Mouse (Mus musculus) cerebellum, postnatal 25 days (tissue): Measurements from ENCODE around the gene Pip4k2a.
A peak's percentile ranks its signal among the peaks of the same experiment; 100 is the strongest.

ENCODE experiments used
- DNase-seq, 2 experiments: peaks; one replicate each; pipeline ENCODE4 v3.0.0; 2021; ENCODE audit warnings: mixed read lengths in 2 of 2

Gene Pip4k2a

DNA sequence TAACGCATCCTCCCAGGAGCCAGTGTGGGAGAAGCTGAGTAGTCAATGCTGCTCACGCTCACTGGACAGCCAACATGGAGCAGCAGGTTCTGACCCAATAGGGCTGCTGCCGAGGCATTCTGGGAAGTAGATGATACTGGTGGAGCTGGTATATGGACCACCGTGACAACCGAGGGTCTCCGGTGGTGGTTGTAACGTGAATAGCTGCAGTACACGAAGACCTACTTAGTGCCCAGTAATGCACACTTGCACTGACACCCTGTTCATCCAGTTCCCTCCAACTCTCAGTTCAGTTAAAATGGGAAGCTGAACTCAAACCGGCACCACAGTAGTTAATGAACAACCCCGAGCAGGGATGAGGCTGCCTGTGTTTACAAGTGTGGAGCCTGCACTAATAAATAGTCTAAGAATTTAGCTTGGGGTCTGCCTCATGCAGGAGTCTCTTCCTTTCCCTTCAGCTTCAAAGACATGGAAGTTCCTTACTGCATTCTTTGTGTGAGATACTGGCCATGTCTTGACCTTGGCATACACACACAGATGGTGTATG lies 105.9 kb downstream of the Pip4k2a start:
- no peak for DNase-seq

DNA sequence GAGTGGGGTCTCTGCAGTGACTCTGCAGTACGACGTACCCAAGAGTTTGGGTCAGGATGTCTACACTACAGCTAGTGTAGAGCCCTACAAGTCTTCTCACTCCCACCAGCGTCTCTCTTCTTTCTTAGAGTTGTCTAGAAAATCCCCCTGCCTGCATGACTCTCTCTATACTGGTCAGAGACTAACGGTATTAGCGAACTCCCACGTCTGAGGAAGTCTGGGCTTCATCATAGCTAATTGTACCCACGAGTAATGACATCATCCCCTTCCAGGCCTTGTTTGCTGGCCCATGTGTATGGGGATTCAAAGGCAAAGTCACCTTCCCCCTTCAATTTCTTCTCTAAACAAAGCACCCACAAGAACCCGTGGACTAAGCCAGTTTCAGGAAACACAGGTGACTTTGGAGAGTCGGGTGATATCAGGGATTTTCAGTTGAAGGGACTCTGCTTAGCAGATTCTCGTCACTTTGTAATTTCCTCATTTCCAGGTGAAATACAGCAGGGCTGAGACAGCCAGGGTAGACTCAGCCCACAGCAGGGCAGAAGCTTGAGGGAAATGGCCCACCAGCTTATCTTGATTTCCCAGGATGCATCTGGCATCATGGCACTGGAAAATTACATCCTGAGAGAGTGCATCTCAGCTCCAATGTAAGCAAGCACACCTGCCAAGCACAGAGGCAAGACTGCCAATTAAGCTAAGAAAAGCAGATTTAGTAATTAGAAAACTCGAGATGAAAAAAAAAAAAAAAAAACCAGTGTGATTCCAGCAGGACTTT lies 107.5 kb downstream of the Pip4k2a start:
- DNase-seq = no peak

DNA sequence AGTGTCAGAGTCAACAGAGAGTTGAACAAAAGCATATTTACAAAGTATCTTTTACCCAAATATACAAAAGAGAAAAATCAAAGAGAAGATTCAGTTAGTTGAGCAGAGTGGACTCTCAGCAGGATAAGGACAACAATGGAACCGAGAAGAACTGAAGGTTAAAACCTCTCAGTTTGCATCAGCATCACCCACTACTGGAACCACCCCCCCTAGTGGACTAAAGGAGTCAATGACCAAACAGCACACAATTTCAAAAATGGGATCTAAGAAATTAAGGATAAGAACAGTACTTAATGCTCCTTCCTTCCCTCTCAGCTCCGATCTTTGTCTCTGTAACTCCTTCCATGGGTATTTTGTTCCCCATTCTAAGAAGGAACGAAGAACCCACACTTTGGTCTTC lies 113.6 kb downstream of the Pip4k2a start:
- no peak for DNase-seq

DNA sequence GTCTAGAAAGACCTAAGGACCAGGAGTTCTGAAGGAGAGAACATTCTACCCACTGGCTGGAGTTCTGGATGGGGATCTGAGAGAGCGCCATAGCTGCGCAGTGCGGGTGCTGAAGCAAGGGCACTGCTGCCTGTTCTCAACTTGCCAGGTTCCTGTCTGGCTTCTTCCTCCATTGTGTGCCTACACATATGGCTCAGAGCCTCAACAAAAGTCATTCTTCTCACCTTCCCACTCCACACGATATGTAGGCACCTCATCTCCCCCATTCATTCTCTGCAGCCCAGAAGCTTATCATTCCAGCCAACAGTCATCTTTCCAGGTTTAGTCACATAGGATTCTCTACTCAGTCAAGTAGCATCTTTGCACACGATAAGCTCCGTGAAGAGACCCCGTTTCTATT lies 123.3 kb downstream of the Pip4k2a start:
- DNase-seq = no peak

DNA sequence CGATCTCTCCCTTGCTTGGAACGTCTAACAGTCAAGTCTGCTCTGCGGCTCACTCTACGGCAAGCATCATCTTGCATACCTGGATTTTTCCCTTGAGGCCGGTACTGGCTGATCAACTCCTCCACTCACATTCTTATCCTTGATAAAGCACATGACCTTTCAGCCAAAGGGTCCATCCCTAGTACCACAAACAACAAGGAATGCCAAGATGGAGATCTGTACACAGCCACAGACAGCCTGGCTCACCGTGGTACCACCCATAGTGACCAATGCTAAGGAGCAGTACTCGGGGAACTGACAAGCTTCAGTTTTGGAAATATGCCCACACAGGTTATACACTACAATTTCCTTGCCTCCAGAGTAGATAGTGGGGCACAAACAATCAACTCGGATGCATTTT lies 123.9 kb downstream of the Pip4k2a start:
- no peak for DNase-seq

DNA sequence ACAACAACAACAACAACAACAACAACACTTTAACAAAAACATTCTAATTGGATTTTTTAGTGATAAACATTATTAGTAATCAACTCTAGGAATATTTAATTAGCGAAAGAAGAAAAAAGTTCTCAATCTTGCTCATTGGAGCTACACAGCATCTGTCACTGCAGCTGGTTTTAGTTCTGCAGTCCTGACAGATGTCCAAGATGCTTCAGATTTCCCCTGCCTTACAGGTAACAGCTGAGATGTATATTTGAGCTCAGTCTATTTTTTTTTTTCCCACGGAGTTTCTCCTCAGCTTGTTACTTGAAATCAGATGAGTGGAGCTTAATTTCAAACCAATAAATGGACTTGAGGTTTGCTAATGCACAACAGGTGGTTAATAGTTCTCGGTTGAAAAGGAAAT lies 124.5 kb downstream of the Pip4k2a start:
- no peak for DNase-seq

DNA sequence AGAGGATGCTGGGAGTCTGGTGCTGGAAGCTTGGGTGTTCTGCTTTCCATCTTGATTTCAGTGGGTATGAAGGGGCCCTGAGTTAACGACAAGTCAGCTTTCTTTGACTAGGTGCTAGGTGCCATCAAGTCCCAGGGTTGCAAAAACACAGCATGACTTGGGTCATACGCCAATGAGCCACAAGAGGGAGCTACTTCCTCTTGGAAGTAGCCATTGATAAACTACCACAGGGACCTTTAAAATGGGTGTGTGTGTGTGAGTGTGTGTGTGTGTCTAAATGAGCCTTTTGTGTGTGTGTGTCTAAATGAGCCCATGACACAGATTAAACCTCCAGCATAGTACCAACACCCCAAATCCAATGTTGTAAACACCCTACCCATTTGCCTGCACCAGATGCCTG lies 125.1 kb downstream of the Pip4k2a start:
- peak; percentile 73 to 83 for DNase-seq

DNA sequence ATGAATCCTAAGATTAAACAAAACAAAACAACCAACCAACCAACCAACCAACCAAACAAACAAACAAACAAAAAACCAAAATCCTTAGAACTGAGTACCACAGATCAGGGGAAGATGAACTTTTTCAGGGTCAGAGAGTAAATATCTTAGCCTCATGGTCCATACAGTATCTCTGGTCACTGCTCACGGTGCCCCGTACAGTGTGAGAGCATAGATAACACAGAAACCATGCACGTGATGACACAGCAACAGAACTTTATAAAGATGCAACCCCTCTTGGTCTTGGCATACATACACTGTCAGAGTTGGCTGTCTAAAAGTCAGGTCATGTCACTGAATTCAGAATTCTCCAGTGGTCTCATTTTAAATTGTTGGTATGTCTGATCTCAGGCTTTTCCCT lies 126.8 kb downstream of the Pip4k2a start:
- DNase-seq = no peak

DNA sequence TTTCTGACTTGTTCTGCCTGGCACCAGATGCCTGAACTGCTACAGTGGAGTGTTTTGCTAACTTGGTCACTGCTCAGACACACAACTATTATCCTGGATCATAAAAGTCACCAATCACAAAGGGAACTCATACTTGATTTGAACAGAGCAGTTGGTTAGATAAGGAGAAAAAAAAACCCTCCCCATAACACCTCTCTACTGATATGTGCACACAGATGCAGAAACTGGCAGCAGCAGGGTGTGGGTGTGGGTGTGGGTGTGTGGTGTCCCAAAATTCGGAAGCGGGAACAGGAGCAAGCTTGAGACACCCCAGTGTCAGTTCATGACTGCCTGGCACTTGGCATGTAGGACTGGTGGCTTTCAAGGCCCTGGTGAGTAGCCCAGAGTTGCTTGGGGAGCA lies 130.9 kb downstream of the Pip4k2a start:
- DNase-seq = no peak

DNA sequence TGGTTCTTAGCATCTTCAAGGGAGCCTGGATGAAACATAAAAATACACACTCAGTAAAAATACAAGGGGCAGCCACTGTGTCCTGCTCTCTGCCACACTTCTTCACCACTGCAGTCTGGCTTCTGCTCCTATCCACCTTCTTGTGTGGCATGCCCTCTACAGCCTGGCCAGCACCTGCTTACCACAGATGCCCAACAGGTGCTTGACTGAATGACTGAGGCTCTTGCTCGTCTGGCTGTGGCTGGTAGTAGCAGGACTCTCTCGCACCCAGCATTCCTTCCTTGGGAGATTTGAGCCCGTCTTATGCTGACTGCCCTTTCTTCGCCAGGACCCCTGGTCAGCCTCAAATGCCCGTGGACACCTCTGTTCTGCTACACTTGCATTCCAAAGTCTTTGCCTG lies 133.2 kb downstream of the Pip4k2a start:
- no peak for DNase-seq

DNA sequence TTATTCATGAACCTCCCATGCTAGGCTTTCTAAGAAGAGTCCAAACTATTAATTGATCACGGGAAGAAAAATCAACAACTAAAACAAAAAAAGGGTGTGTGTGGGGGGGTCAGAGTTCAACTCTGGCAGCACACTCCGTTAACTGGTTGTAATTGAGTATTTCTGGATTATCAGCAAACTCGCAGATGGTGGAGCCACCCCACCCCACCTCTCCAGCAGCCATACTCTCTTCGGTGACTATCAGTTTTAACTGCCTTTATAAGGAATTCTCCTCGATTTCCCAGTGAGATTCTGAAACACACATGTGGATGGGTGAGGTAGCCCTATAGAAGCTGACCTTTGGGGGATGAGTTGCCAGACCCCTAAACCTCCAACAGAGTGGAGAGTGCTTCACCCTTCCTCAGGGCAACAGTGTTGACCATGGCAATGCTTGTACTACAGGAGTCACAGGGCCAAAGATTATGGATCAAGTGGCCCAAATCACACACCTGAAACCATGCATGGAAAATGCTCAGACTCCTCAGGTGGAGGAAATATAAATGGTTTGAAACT lies 136.2 kb downstream of the Pip4k2a start:
- no peak for DNase-seq

DNA sequence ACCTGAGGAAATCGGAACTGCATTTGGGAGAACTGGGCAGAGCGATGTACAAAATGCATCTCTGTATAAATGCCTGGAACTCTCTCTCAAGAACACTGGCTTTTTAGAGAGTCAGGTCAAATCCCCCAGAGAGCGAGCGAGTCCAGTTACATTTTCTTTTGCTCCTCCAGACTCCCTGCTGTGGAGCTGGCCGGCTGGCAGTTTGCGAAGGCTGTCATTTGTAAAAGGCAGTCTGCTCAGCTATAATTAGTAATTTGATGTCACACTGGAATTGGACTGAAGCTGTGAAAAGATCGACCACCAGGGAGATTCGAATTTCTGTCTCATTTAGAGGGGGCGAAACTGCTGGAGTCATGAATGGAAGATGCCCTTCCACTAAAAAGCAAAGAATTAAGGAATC lies 137.2 kb downstream of the Pip4k2a start:
- DNase-seq = peak; percentile 73 to 81

DNA sequence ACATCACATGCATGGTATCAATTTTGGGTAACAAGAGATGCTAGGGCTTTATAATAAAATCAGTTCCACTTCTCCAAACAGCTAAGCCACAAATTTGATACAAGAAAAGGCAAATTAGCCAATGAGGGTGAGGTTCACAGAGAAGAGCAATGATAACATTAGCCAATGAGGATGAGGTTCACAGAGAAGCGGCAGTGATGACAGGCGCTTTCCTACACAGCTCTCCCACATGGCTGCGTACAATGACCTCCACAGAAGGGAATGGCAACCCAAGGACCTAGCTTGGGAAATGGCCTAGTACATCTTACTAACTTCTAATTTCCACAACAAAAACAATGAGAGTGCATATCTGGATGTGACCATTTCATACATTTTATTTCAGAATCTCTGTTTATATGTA lies 140.0 kb downstream of the Pip4k2a start:
- no peak for DNase-seq

DNA sequence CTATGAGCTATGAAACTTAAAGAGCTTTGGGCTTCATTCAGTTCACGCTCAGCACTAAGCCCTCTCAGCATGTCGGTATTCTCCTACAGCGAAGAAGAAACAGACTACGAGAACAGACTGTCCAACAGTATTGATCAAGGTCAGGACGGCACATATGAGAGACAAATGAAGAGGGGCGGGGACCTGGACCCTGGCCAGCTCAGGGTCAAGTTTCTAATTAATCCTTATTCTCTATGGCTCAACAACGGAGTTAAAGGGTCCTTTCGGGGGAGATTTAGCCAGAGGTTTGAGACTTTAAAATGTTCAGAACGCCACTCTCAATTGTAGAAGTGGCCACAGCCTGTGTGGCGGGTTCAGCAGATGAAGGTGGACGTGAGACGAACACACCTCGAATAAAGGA lies 141.5 kb downstream of the Pip4k2a start:
- DNase-seq = no peak

DNA sequence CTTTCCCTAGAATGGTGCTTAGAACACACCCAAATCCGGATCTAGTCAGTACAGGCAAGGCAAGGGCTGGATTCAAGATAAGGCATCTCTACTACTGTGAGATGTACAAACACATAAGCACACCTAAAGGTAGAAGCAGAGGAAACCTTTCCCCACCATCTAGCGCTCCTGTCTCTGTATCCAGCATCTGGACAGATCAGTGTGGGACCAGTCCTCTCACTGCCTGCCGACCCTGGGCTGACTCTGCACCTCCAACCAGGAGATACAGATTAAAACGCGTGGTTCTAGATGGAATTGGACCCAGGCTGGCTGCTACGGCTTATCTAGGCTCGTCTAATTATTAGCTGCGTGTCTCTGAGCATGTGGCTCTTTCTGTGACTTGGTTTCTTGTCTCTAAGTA lies 142.7 kb downstream of the Pip4k2a start:
- no peak for DNase-seq

DNA sequence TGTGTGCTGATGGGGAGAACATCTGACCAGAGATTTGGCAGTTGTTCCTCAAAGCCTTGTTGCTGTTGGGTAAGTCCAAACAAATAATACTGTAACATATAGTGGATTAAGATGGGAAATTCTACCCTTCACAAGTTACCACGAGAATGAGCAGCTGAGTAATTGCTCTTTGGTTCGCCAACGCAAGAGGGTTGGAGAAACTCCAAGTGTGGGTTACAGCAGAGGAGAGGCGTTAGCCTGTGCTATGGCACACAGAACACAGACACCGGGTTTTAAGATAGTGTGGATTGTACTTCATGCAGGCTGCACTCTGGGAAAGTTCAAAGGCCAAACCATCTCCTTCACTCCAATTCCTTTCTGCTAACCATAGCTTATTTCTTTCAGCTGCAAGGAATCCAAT lies 144.6 kb downstream of the Pip4k2a start:
- no peak for DNase-seq

DNA sequence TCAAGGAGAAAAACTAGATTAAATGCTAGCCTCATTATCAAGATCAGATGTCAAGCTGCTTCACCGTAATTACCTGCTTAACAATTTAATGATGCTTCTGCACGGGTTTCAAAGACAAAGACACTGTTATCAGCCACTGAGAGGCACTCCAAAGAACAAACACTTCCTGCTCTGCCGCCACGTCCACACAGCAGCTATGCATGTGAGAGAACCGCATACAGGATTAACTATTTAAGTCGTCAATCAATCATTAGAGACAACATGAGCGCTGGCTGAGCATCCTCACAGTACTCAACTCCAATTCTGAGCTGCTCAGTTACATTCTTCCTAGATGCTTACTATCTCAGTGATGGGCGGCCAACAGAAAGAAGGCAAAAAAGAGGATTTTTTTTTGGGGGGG lies 147.3 kb downstream of the Pip4k2a start:
- DNase-seq = no peak

DNA sequence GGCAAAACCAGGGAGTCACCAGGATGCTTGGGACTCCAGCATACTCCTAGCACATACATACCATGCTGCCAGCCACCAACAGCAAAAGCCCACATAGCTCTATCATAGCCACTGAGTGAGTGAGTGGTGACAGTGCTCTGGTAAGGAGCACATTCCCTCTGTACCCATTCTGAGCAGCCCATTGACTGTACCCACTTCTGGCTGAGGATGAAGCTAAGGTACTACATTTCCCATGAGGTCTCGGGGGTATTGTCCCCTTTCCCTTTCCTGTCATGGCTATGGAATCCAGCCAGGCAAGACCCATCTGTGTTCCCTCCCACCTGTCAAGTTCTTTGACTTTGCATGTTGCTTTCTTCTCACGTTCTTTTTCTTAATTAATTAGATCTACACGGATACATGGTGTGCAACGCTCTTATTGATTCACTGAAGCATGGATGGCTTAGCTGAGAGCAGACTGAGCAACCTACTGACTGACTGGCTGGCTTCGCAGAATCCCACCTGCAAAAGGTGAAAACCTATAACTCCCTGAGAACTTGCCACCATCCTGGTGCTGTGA lies 149.8 kb downstream of the Pip4k2a start:
- DNase-seq = no peak

DNA sequence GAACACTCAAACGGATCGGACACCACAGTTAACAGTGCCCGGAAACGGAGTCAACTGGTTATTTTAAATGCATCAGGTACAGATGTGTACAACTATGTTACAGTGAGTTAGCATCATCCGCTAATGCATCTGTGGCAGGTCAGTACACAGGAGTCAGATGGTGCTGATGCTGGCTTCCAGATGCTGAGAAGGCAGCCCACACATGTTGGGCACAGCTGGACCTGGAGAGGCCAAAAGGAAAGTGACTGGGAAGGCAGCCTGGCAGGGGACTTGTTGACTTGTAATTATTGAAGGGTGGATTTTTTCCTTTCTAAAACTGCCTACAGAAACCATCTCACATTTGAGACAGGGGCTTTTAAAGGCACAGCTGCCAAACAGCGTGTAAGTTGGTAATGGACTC lies 155.4 kb downstream of the Pip4k2a start:
- DNase-seq = no peak

DNA sequence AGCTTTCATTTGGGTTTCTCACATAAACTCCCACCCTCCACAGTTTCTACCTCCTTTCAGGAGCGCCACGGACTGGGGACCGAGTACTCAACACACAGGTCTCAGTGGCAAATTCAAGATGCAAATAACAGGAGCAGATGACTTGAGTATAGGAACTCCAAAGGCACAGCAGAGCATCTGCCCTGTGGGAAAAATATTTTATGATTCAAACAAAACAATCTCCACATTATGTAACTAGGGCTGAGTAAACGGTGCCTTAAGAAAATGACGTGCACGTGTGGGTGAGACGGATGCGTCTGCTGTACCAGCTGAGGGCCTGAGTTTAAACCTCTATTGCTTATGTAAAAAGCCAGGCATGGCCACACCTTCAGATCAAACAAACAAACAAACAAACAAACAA lies 156.9 kb downstream of the Pip4k2a start:
- DNase-seq = no peak

DNA sequence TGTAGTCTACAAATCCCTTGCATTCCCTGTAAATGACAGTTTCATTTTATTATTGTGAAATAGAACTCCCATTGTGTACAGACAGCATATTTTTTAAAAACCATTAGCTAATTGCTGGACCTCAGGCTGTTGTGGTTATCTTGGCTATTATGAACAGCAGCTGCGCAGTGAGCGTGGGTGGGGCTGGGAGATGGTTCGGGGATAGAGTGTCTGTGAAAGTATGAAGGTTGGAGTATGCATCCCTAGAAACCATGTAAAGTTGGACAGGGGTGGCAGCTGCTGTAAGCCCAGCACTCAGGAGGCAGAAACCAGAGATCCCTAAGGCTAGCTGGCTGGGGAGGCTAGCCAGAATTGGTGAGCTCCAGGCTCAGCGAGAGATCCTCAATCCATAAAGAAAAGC lies 158.4 kb downstream of the Pip4k2a start:
- DNase-seq = no peak

DNA sequence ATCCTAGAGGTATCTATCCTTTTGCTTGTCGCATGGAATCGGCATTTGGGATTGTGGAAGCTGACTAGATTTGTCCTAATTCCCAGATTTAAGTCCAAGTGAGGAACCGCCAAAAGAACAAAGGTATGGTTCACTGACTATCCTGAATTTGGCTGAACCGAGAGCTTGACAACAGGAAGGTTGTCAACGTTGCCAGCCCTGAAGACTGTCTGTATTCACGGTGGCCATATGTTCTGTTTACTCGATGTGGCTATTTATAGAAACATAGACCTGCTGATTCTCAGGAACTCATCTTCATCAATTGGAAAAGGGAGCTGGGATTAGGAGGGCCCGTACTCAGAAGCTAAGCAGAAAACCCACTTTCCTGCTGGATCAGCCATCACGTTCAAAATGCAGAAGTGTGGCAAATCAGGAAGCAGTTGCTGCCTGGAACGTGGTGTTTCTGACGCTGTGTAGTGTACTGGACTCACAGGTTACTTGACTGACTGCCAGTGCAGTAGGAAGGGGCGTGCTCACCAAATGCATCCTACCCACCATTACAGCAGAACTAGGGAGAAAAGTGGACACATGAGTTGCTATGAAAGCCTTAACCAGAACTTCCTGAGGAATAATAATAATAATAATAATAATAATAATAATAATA lies 162.5 kb downstream of the Pip4k2a start:
- DNase-seq = peak; percentile 36 to 43

DNA sequence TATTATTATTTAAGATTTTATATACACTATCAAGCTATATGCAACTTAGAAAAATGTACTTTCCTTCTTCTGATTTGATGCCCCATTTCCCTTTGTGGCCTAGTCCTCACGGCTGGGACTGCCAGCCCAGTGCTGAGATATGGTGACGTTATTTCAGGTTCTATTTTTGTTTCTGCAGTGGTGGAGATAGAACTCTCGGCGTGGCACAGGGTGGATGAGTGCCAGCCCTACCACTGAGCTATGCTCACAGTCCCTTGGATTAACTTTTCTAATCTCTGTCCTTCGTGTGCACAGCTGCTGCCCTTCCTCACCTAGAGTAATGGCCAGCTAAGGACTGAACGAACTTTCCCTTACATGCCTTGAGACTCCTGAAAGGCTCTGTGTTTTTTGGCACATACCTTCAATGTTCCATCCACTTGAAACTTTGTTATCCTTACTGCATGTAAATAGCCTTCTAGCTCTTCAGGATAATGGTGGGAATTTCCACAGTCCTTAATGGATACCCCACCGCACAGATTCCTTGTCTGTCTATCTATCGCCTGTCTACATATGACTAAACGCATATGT lies 164.8 kb downstream of the Pip4k2a start:
- no peak for DNase-seq
